Mouse (Mus musculus) retina, postnatal 1 day (tissue): ENCODE measurements around the gene Tspan9.

Experiments
- DNase-seq: peaks from one replicate; pipeline ENCODE4 v3.0.0-alpha.2; 2012

Tspan9 gene

GRCm38 (mm10) chr6:127912938-127913337 is 230.5 kb downstream of the Tspan9 start:
- no peak for DNase-seq

- no peak for DNase-seq
Observed at GRCm38 (mm10) chr6:127911687-127912086, 231.7 kb downstream of the Tspan9 start.
